Mouse (Mus musculus) cortical plate, adult 2 months (tissue): Measurements from ENCODE around the gene Naa15. TPM values are rescaled to one million over a fixed set of nuclear protein-coding genes. Genes with fewer than 3 reads are reported as not detected.
"Not testable (repeated sequence)": the region's sequence is repeated elsewhere in the genome, so short reads cannot be mapped to it uniquely, and the experiment has no call there.

Experiments
- H3K27ac ChIP-seq: fragments of 200-500 bp; 2 replicates; pipeline ENCODE4 v1.5.1; 2012; ENCODE audit warnings: low read length, control low read depth, inconsistent platforms; ENCODE audit not compliant: insufficient read depth
- H3K4me1 ChIP-seq: fragments of 200-500 bp; 2 replicates; pipeline ENCODE4 v1.6.1; 2011; ENCODE audit warnings: low read length; ENCODE audit not compliant: control insufficient read depth, insufficient read depth
- H3K4me3 ChIP-seq: fragments of 200-500 bp; 2 replicates; pipeline ENCODE4 v1.5.1; 2011; ENCODE audit warnings: mild to moderate bottlenecking, low read length, control low read depth; ENCODE audit not compliant: insufficient read depth
- CTCF ChIP-seq: fragments of 200-500 bp; IDR thresholded peaks from 2 replicates; pipeline ENCODE4 v1.5.1; 2011; ENCODE audit warnings: mild to moderate bottlenecking, control low read depth, low read length; ENCODE audit not compliant: insufficient read depth; ENCODE audit errors: extremely low read depth
- POLR2A ChIP-seq: fragments of 200-500 bp; IDR thresholded peaks from 2 replicates; pipeline ENCODE4 v1.6.1; 2011; ENCODE audit warnings: mild to moderate bottlenecking, low read length, control low read depth; ENCODE audit not compliant: insufficient read depth; ENCODE audit errors: extremely low read depth
- polyA plus RNA-seq: library from polyadenylated mRNA; depleted of rRNA; stranded (reverse); fragments of >200 nt; gene quantifications from 2 replicates; pipeline ENCODE4 v1.2.3, GENCODE M21; 2012

Gene Naa15
- polyA plus RNA-seq, 1 experiment: 20.7 TPM

DNA sequence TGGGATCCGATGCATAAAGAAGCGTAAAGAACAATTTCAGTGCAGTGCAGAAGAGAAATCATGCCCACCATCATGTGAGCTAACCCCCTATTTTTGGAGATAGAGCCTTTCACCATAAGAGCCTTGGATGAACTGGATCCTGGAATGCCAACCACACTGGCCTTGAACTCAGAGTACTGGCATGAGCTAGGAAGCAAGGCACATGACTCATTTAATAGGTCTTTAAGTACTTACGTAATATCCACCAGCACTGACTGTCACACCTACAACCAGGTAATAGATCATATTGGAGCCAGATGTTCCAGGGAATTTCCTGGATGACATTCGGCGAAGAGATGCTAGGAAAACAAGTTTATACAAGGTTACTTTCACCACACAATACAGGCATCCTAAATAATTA is 23.4 kb upstream of the Naa15 start:
- no peaks in the 10 kb centered on the region for H3K4me1 ChIP-seq
- H3K4me3 ChIP-seq: no peak overlapping the region
- H3K27ac ChIP-seq: no peak overlapping the region
- no peak for TF ChIP-seq CTCF
- no peak for TF ChIP-seq POLR2A

DNA sequence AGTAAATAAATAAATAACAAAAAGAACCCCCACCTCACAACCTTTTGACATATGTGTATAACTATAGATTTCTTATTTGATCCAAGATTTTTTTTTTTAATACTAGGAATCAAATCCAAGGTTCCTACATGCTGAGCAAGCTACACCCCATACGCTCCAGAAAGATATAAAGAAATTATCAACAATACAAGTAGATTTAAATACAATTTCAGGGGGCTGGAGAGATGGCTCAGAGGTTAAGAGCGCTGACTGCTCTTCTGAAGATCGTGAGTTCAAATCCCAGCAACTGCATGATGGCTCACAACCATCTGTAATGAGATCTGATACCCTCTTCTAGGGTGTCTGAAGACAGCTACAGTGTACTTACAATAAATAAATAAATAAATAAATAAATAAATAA is 21.9 kb upstream of the Naa15 start:
- not testable (repeated sequence) for H3K4me1 ChIP-seq, H3K27ac ChIP-seq, H3K4me3 ChIP-seq

DNA sequence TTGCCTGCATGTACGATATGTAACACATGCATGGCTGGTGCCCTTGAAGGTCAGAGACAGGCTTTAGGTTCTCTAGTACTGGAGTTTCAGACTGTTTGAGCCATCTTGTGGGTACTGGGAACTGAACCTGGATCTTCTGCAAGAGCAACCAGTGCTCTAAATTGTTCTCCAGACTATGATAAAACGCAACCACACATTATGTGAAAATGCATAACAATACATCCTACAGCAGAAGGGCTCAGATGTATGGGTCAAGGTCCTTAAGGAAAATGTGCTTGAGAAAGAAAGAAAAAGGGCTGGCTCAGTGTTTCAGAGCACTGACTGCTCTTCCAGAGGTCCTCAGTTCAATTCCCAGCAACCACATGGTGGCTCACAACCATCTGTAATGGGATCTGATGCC is 21.3 kb upstream of the Naa15 start:
- no peaks in the 10 kb centered on the region for H3K4me1 ChIP-seq
- no peak for TF ChIP-seq CTCF
- TF ChIP-seq POLR2A: no peak
- H3K27ac ChIP-seq: no peak overlapping the region
- H3K4me3 ChIP-seq: no peak overlapping the region

DNA sequence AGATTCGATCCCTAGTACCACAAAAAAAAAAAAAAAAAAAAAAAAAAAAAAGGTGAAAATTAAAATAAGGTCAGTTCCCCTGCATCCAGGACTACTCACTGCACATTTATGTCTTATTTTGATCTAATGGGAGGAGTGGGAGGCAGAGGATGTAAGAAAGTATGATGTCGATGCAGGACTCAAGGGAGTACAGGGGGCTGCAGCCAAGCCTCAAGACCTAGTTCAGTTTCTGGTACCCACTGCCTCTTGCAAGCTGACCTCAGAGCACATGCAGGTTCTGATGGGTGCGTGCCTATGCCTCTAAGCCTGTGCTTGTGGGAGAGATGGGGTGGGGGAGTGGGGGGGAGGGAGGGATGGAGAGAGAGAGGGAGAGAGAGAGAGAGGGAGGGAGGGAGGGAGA is 20.1 kb upstream of the Naa15 start:
- H3K27ac ChIP-seq: no peak overlapping the region
- TF ChIP-seq POLR2A: no peak
- TF ChIP-seq CTCF: no peak
- no peak overlapping the region for H3K4me3 ChIP-seq
- no peaks in the 10 kb centered on the region for H3K4me1 ChIP-seq

DNA sequence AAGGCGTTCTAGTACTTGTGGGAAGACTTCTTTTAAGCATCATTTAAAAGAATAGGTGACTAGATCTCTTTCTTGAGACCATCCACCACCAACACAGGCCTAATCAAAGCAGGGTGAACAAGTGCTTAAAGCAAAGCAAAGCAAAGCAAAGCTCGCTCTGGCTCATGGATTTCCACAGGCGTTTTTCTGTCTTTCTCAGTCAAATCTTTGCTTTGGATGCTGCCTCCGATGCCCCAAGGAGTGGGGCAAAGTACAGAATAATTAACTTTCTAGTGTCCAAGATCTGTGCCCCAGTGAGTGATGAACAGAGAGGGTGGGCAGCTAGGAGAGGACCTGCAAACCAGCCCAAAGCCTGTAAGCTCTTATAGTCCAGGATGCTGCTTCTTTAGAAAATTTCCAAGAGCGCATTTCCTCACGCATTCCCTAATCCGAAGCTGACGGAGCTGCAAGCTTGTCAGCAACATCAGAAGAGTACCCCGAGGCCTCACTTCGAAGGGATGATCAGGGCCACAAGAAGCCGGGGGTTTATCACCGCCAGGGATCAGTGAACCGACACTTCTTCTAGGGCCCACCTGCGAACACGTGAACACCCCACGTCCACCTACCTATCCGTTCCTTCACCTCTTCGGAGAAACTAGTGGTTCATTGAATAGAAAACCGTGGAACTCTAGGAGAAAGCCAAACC is 19.3 kb upstream of the Naa15 start:
- Histone ChIP-seq H3K4me1 (no peaks in the 10 kb centered on the region), H3K27ac (no peak overlapping the region), H3K4me3 (no peak overlapping the region)
- no peak for TF ChIP-seq POLR2A
- no peak for TF ChIP-seq CTCF

DNA sequence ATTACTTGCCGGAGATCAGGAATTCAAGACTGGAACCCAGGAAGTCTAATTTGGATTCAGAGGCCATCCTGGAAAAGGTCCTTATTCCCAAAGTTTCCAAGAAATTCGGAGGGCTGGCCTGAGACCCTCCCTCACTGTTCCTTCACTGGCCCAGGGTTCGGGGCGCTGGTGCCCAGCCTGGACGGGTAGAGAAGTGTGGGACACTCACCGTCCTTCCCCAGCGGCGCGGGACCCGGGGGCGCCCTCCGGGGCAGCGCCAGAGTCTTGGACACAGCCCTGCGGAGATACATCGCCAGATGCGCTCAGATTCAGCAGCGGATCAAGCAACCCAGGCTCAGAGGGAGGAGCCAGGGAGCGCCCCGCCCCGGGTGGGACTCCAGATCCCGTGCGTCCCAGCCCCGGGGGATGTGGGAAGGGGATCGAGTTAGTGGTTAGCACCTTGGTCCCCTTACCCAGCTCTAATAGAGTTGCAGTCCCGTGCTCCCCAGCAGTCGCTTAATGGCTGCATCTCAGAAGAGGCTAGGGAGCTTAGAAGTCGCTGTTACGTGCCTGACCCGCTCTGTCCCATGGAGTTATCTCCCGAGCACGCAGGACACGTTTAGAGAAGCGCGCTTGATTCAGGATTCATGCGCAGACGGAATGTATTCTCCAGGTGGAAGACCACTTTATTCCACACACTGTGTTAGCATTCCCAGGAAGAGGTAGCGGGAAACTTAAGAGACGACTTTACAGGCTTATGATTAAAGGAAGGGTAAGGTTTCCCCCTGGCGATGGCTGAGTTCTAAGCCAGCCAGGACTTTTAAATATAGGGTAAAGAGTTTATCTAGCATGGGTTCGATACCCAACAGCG is 18.5 kb upstream of the Naa15 start, which contains the start of gene Mgarp:
Mgarp (minus strand) TSS at position 520 of the 850 bp plus-strand sequence.
- Histone ChIP-seq H3K27ac (no peak within 1 kb of the TSS), H3K4me3 (peak within 1 kb of the TSS; percentile 21), H3K4me1 (no peaks in the 10 kb centered on the region)
- TF ChIP-seq POLR2A: no peak

DNA sequence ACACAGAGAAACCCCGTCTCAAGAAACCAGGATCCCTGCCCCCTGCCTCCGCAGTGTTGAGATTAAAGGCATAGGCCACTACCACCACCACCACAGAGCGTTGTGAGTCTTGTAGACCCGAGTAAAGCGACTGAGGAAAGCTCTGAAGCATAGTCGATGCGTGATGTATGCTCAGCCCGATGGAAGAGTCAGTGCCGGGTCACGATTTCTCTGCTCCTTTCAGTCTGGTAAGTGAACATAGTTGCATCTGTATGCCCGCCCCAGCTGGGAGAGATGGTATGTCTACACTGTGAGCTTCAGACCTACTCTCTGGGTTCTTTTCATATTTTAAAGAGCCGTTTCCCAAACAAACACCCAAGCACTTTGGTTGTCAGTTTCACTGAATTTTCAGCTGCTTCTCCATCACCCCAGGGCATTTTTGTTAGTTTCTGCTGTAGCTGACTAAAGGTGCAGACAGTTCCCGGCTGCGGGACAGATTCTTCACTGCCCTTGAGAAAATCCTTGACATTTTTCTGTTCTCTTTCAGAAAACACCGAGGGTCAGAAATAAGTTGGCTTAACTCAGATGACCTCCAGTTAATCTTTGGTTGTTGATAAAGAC is 17.1 kb upstream of the Naa15 start:
- no peak for TF ChIP-seq POLR2A
- no peak for TF ChIP-seq CTCF
- H3K4me3 ChIP-seq: no peak overlapping the region
- no peak overlapping the region for H3K27ac ChIP-seq
- no peaks in the 10 kb centered on the region for H3K4me1 ChIP-seq

DNA sequence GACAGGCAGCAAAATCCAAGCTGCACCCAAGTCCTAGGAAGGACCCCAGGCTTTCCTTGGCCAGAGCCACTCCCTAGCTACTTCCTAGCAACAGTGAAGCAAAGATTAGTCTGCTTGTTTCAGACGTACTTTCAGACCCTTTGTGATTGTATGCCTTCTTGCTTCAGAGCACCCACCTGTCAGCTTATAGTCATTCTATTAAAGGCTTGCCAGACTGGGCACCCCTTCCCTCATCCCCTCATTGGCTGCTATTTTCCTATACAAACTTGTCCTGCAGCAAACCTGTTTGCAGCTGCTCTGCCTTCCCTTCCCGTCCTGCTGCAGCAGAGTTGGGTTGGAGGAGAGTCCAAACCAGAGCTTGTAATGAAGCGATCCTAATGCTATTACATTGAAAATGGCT is 16.3 kb upstream of the Naa15 start:
- H3K4me3 ChIP-seq: no peak overlapping the region
- TF ChIP-seq POLR2A (no peak), CTCF (no peak)
- no peaks in the 10 kb centered on the region for H3K4me1 ChIP-seq
- H3K27ac ChIP-seq: no peak overlapping the region

DNA sequence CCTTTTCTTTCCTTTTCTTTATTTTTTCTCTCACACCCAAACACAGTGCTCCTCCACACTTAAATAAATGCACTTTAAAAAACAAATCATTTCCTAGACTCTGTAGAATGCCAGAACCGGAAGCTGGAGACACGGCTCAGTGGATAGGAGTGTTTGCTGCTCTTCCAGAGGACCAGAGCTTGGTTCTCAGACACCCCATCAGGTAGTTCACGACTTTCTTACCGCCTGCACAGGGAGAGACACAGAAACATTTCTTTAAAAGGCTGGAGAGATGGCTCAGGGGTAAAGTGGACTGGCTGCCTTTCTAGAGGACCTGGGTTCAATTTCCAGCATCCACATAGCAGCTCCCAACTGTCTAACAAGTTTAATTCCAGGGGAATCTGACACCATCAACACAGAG is 15.4 kb upstream of the Naa15 start:
- Histone ChIP-seq H3K27ac (no peak overlapping the region), H3K4me3 (no peak overlapping the region), H3K4me1 (no peaks in the 10 kb centered on the region)
- no peak for TF ChIP-seq CTCF
- no peak for TF ChIP-seq POLR2A

DNA sequence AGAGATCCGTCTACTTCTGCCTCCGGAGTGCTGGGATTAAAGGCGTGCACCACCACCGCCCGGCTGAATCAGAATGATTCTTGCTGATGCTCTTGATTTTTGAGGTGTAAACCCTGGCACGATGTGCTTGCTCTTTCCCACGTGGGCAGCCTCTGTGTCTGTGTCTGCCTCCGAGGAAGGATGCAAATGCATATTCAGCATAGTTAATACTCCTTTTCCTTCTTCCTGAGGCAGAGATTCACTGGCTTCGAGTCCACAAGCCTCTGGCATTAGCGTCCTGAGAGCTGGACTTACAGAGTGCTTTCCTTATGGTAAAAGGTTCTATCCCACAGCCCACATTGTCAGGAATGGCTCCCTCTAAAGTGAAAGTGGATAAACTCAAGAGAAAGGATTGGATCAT is 14.3 kb upstream of the Naa15 start:
- H3K4me3 ChIP-seq: no peak overlapping the region
- no peak overlapping the region for H3K27ac ChIP-seq
- no peak for TF ChIP-seq POLR2A
- TF ChIP-seq CTCF: no peak
- H3K4me1 ChIP-seq: no peaks in the 10 kb centered on the region

DNA sequence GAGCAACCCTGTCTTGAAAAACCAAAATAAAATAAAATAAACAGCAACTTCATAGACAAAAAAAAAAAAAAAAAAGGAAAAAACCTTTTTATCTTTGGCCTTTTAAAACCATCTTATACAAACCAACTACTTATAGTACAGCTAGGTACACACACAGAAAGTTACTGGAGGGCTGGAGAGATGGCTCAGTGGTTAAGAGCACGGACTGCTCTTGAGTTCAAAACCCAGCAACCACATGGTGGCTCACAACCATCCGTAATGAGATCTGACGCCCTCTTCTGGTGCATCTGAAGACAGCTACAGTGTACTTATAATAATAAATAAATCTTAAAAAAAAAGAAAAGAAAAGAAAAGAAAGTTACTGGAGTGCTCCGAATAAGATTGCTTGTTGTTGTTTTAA is 12.9 kb upstream of the Naa15 start:
- not testable (repeated sequence) for H3K4me1 ChIP-seq, H3K4me3 ChIP-seq, H3K27ac ChIP-seq
